ENCODE assay signal across 14 mouse cellular contexts in the genomic region with DNA sequence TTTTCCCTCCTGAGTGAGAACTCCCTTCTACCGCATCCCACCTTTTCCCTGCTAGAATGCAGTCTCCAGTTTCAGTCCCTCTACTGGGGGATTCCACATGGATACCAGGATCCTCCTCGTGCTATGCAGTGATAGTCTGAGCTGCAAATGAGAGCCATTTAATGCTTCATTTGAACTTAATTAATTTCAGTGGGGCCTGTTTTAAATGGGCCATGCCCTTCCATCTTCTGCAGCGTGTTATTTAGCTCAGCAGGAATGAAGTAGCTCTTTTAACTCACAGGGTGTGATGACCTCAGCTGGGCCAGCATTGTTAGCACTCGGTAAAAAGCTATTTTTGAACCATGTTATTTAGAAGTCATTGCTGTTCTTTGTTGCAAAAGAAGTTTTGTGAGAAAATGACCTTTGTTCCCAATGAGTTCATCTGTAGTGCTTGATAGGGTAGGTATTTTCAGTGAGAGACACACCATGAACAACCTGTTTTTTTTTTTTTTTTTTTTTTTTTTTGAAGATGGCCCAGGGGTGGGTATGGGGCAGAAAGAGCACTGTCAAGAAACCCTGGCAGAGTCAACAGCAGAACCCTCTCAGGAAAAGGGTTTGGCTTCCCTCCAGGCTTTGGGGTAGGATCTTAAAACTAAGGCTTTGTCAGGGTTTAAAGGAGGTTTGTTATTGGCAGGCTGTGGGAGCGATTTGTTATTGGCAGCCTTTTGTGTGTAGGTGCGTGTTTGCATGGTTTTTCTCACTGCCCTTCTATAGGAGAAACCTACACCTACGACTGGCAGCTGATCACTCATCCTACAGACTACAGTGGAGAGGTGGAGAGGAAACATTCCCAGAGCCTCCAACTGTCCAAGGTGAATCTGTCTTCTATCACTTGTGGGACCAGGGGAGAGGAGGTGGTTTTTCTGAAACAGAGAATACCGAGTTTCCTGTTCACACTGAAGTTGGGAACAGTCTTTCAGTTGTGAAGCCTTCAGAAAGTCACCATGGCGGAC.
DNase-seq lines count a peak whose midpoint lies in the region; ATAC-seq and TF ChIP-seq lines count a peak whose summit lies in the region.
"Had no signal": no experiment of that assay in that cellular context is flagged by ENCODE, and none has a peak within 500 bp of the region (broad histone marks: within the 10 kb centered on the region; RNA-seq: fewer than 3 reads in every experiment).

No protein-coding gene starts in this region.

- no peaks in the 10 kb centered on the region for H3K27me3 ChIP-seq in forebrain, embryonic 13.5 days
- H3K27me3 ChIP-seq in forebrain, embryonic 10.5 days (ENCODE audit: poor library complexity, severe bottlenecking): no peaks in the 10 kb centered on the region
- H3K27me3 ChIP-seq in hindbrain, embryonic 14.5 days (ENCODE audit: control insufficient read depth, insufficient read depth, low read length): no peaks in the 10 kb centered on the region
- no peaks in the 10 kb centered on the region for H3K27me3 ChIP-seq in hindbrain, embryonic 12.5 days
- H3K27me3 ChIP-seq in liver, postnatal 0 days (ENCODE audit: insufficient read depth, low read length): no peaks in the 10 kb centered on the region
- H3K27me3 ChIP-seq in liver, embryonic 12.5 days (replicated peaks): no peaks in the 10 kb centered on the region
- no peaks in the 10 kb centered on the region for H3K27me3 ChIP-seq in forebrain, embryonic 16.5 days (replicated peaks; ENCODE audit: control insufficient read depth, insufficient read depth, low read length)

- no peak overlapping the region for H3K4me3 ChIP-seq in forebrain, embryonic 13.5 days
- no peak overlapping the region for H3K4me3 ChIP-seq in forebrain, embryonic 10.5 days
- no peak overlapping the region for H3K4me3 ChIP-seq in hindbrain, embryonic 14.5 days (replicated peaks; ENCODE audit: low read length)
- H3K4me3 ChIP-seq in hindbrain, embryonic 12.5 days: no peak overlapping the region
- no peak overlapping the region for H3K4me3 ChIP-seq in liver, postnatal 0 days (ENCODE audit: low read depth, low read length)
- H3K4me3 ChIP-seq in liver, embryonic 12.5 days: no peak overlapping the region
- no peak overlapping the region for H3K4me3 ChIP-seq in forebrain, embryonic 16.5 days (replicated peaks; ENCODE audit: low read length)

- no peak overlapping the region; the same call in 1 of the 2 replicates for H3K4me2 ChIP-seq in forebrain, embryonic 13.5 days
- H3K4me2 ChIP-seq in hindbrain, embryonic 14.5 days (replicated peaks): no peak overlapping the region
- H3K4me2 ChIP-seq in hindbrain, embryonic 12.5 days (replicated peaks): no peak overlapping the region
- no peak overlapping the region for H3K4me2 ChIP-seq in liver, postnatal 0 days (ENCODE audit: low read depth, low read length)
- no peak overlapping the region for H3K4me2 ChIP-seq in liver, embryonic 12.5 days
- H3K4me2 ChIP-seq in forebrain, embryonic 16.5 days (ENCODE audit: low read length): no peak overlapping the region

- peaks cover 16% of the 10 kb centered on the region for H3K4me1 ChIP-seq in forebrain, embryonic 13.5 days
- H3K4me1 ChIP-seq in forebrain, embryonic 10.5 days: peaks cover 12% of the 10 kb centered on the region
- H3K4me1 ChIP-seq in hindbrain, embryonic 14.5 days (replicated peaks; ENCODE audit: control insufficient read depth, insufficient read depth, low read length): no peaks in the 10 kb centered on the region
- no peaks in the 10 kb centered on the region for H3K4me1 ChIP-seq in hindbrain, embryonic 12.5 days
- H3K4me1 ChIP-seq in liver, postnatal 0 days (ENCODE audit: insufficient read depth): no peaks in the 10 kb centered on the region
- H3K4me1 ChIP-seq in liver, embryonic 12.5 days: no peaks in the 10 kb centered on the region
- H3K4me1 ChIP-seq in forebrain, embryonic 16.5 days (replicated peaks; ENCODE audit: control insufficient read depth, insufficient read depth, low read length): peaks cover 5% of the 10 kb centered on the region; the same call in 1 of the 2 replicates

- no peak overlapping the region; the same call in 1 of the 2 replicates for H3K9ac ChIP-seq in forebrain, embryonic 13.5 days
- H3K9ac ChIP-seq in hindbrain, embryonic 14.5 days: no peak overlapping the region
- H3K9ac ChIP-seq in hindbrain, embryonic 12.5 days: no peak overlapping the region
- no peak overlapping the region for H3K9ac ChIP-seq in liver, postnatal 0 days (replicated peaks)
- H3K9ac ChIP-seq in liver, embryonic 12.5 days: no peak overlapping the region
- H3K9ac ChIP-seq in forebrain, embryonic 16.5 days (replicated peaks; ENCODE audit: low read depth, low read length): no peak overlapping the region

- H3K9me3 ChIP-seq in forebrain, embryonic 13.5 days (replicated peaks): no peaks in the 10 kb centered on the region; the same call in 1 of the 2 replicates
- H3K9me3 ChIP-seq in forebrain, embryonic 10.5 days: no peaks in the 10 kb centered on the region
- H3K9me3 ChIP-seq in hindbrain, embryonic 14.5 days (ENCODE audit: control insufficient read depth, low read length): no peaks in the 10 kb centered on the region
- H3K9me3 ChIP-seq in hindbrain, embryonic 12.5 days (replicated peaks): no peaks in the 10 kb centered on the region
- no peaks in the 10 kb centered on the region for H3K9me3 ChIP-seq in liver, postnatal 0 days (ENCODE audit: low read length)
- H3K9me3 ChIP-seq in liver, embryonic 12.5 days (replicated peaks): no peaks in the 10 kb centered on the region
- H3K9me3 ChIP-seq in forebrain, embryonic 16.5 days (ENCODE audit: control insufficient read depth, low read length): no peaks in the 10 kb centered on the region

- WGBS in forebrain, embryonic 13.5 days: 49% methylated on average over 9 of the region's 9 CpGs
- 65% methylated on average over 9 of the region's 9 CpGs for whole genome bisulfite sequencing in forebrain, embryonic 10.5 days
- WGBS in hindbrain, embryonic 14.5 days: 56% methylated on average over 9 of the region's 9 CpGs
- 64% methylated on average over 9 of the region's 9 CpGs for whole genome bisulfite sequencing in hindbrain, embryonic 12.5 days
- WGBS in liver, postnatal 0 days (ENCODE audit: insufficient replicate concordance): 81% methylated on average over 9 of the region's 9 CpGs
- WGBS in liver, embryonic 12.5 days (ENCODE audit: insufficient replicate concordance): 70% methylated on average over 9 of the region's 9 CpGs
- WGBS in forebrain, embryonic 16.5 days: 34% methylated on average over 9 of the region's 9 CpGs

- no peak for TF ChIP-seq CTCF in liver, postnatal 0 days (IDR thresholded peaks at IDR 0.05; ENCODE audit: low read depth)

- ATAC-seq in forebrain, embryonic 13.5 days: no peak
- ATAC-seq in hindbrain, embryonic 14.5 days (ENCODE audit: low FRiP score): peak; percentile 68; the same call in 1 of the 2 replicates
- ATAC-seq in hindbrain, embryonic 12.5 days (ENCODE audit: low FRiP score): no peak
- peak; percentile 35; the same call in 1 of the 2 replicates for ATAC-seq in liver, postnatal 0 days
- ATAC-seq in liver, embryonic 12.5 days: no peak
- ATAC-seq in forebrain, embryonic 16.5 days: peak; percentile 52; the same call in 1 of the 2 replicates

- peaks cover 20% of the 10 kb centered on the region for H3K36me3 ChIP-seq in forebrain, embryonic 13.5 days (ENCODE audit: poor library complexity, severe bottlenecking)
- peaks cover 45% of the 10 kb centered on the region for H3K36me3 ChIP-seq in forebrain, embryonic 10.5 days (replicated peaks)
- peaks cover 27% of the 10 kb centered on the region for H3K36me3 ChIP-seq in hindbrain, embryonic 14.5 days (replicated peaks; ENCODE audit: control insufficient read depth, insufficient read depth)
- H3K36me3 ChIP-seq in hindbrain, embryonic 12.5 days: peaks cover 37% of the 10 kb centered on the region
- H3K36me3 ChIP-seq in liver, postnatal 0 days (replicated peaks; ENCODE audit: insufficient read depth, low read length): peaks cover 14% of the 10 kb centered on the region; the same call in 1 of the 2 replicates
- H3K36me3 ChIP-seq in liver, embryonic 12.5 days: peaks cover 30% of the 10 kb centered on the region
- no peaks in the 10 kb centered on the region for H3K36me3 ChIP-seq in forebrain, embryonic 16.5 days (ENCODE audit: control insufficient read depth, insufficient read depth)

- no peak for TF ChIP-seq EP300 in liver, postnatal 0 days (IDR thresholded peaks at IDR 0.05; ENCODE audit: low read depth)

- peak overlapping the region; percentile 19; the same call in 1 of the 2 replicates for H3K27ac ChIP-seq in forebrain, embryonic 13.5 days
- H3K27ac ChIP-seq in forebrain, embryonic 10.5 days: no peak overlapping the region
- peak overlapping the region; percentile 38; the same call in 1 of the 2 replicates for H3K27ac ChIP-seq in hindbrain, embryonic 14.5 days
- H3K27ac ChIP-seq in hindbrain, embryonic 12.5 days: no peak overlapping the region
- no peak overlapping the region for H3K27ac ChIP-seq in liver, postnatal 0 days (ENCODE audit: low read depth)
- H3K27ac ChIP-seq in liver, embryonic 12.5 days: no peak overlapping the region
- H3K27ac ChIP-seq in forebrain, embryonic 16.5 days (ENCODE audit: low read length): no peak overlapping the region

- DNase-seq in forebrain, embryonic 10.5 days (ENCODE audit: extremely low spot score, low spot score): no peak
- DNase-seq in hindbrain, embryonic 14.5 days (ENCODE audit: low spot score): no peak
- DNase-seq in liver, postnatal 0 days: no peak
- no peak for DNase-seq in gastrocnemius, postnatal 25 days
- DNase-seq: adrenal gland, postnatal 25 days; cerebellum, adult 2 months; kidney, postnatal 4 days; liver; lung, postnatal 10 days; right cerebral cortex, postnatal 14 days had no signal

Comparison
In these comparisons a context has a peak if more than half of its experiments do, and no peak if none do; other contexts are left out.
1. ATAC-seq: peak in hindbrain, embryonic 14.5 days (single experiment), liver, postnatal 0 days (single experiment) and forebrain, embryonic 16.5 days (single experiment); none in forebrain, embryonic 13.5 days (single experiment), hindbrain, embryonic 12.5 days (single experiment) and liver, embryonic 12.5 days (single experiment).
2. H3K27ac ChIP-seq: peak in forebrain, embryonic 13.5 days (single experiment) and hindbrain, embryonic 14.5 days (single experiment); none in forebrain, embryonic 10.5 days (single experiment), hindbrain, embryonic 12.5 days (single experiment), liver, postnatal 0 days (single experiment), liver, embryonic 12.5 days (single experiment) and forebrain, embryonic 16.5 days (single experiment).